Mouse (Mus musculus) retina, embryonic 14.5 days (tissue): ENCODE data around the gene Hcrtr2.
A peak's percentile ranks its signal among the peaks of the same experiment; 100 is the strongest.

Experiments
- DNase-seq: peaks from one replicate; pipeline ENCODE4 v3.0.0-alpha.2; 2015; ENCODE audit warnings: low spot score

The Hcrtr2 gene

DNA sequence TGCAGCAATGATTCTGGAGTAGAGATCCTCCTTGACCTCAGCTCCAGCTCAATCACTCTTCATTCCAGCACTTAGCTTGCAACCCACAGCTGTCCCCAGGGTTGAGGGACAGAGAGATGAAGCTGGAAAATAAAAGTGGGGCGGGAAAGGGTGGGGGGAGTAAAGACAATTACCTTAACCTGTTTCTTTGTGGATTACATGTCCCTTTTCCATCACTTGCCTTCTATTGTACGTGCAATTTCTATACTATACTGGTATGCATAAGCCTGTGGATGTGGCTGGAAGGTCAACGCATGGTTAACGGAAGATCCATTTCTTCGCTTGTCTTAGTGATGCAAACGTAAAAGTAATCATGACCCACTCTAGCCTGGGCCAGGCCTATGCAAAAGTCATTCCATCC, at the start of gene Hcrtr2:
TSS of gene Hcrtr2 (minus strand) at position 101 of the 400 bp plus-strand sequence.
- DNase-seq, result no peak

- DNase-seq, result no peak
Observed at GRCm38 (mm10) chr9:76364874-76365273, 41.2 kb upstream of the Hcrtr2 start.

DNA sequence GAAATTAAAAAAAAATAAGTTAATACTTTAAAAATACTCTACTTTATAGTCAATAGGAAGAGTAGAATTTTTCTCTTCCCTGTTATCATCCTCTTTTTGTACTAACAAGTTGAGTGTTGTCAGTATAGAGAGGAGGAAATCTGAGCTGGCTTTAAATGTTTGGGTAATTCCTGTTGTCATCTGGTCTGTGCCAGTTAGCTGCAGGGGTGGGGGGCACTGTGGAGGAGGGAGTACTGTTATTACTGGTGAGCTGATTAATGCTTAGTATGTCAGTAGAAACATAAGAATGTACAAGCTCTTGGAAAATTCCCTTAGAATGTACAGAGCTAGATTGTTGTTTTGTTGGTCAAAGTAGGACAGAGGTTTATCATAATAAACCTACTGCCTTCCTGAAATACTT, 36.7 kb upstream of the Hcrtr2 start:
- DNase-seq, result no peak

DNA sequence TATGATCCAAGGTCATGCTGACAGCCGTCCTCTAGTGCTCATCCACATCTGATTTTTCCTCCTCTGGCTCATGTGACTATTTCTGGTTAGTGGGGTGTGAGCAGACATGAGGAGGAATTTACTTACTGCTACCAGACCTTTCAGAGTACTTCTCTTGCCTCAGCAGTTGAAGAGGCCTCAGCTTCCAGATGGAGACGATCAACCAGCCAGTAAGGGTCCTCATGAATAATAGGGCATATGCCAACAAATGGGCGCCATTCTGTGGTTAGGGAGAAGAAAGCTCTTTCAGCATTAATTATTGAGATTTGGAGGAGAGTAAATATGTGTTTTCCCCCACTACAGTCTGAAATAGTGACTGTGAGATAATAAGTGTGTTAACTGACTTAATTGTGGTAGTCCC, 28.7 kb upstream of the Hcrtr2 start:
- DNase-seq, result no peak

- no peak for DNase-seq
Observed at GRCm38 (mm10) chr9:76347298-76347697, 23.6 kb upstream of the Hcrtr2 start.

DNA sequence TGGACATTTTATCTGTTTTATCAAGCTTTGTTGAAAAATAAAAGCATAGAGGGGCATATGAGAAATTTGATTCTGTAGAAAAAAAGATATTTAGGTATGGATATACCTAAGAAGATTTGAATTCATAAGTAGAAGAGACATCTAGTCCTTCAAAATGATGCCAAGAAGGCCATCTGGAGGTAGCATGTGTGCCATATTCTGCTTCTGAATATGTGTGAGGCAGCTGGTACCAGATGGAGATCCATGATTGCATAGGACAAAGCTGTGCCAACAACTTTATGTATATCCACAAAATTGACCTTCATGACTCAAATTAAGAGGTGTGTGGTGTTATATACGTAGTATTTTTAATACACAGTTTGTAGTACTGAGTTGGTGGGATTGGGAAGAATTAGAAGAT, 7.4 kb upstream of the Hcrtr2 start:
- no peak for DNase-seq

- DNase-seq, result peak; percentile 62
Observed at GRCm38 (mm10) chr9:76323186-76323701, 412 bp downstream of the Hcrtr2 start.

GRCm38 (mm10) chr9:76322122-76323052, 1.3 kb downstream of the Hcrtr2 start:
- DNase-seq, result peak; percentile 35

DNA sequence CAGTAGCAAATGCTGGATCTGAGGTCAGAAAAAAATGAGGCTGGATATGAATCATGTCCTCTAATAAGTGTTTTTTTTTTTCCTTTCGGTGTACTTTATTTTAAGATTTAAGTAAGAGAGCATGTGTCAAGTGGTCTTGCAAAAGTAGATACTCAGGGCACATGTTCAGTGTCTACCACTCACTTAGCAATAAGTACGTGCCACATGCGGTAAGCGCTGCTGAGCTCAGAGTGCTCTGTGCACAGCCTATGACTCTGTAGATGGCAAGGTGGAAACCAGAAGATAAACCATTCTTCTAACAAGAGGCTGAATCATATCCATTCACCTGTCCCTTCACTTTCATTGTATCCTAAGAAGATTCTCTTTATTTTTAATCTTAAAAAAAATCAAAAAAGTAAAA, 2.1 kb downstream of the Hcrtr2 start:
- DNase-seq, result no peak

- DNase-seq, result no peak
Observed at GRCm38 (mm10) chr9:76320755-76321154, 2.9 kb downstream of the Hcrtr2 start.

DNA sequence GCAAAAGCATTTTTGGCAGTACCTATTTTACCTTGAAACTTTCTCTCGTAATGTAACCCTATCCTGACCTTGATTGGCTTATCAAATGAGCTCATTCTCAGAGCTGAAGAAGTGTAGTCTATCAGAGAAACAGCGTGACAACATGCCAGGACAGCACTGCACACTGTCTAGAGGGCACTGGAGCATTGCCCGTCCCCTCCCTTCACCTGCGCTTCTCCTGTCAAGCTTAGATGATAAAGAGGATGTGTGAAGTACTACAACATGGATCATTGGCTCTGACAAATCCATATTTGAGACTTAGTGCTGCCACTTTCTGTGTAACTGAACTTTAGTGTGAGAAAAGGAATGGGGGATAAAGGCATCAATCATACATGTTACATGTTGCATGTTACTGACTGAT, 5.4 kb downstream of the Hcrtr2 start:
- no peak for DNase-seq

DNA sequence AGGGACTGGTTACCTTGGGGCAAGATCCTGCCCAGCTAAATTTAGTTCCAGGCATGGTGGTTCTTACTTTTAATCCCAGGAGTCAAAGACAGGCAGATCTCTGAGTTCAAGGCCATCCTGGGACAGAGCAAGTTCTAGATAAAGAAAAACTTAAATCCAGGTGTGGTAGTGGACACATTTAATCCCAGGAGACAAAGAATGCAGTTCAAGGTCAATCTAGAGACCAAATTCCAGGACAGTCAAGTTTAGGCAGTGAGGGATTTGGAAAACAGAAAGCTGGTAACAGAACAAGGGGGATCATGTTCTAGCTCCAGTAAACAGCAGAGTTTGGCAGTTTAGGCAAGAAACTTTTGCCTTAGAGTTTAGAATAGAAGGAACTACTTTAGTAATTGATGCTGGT, 8.6 kb downstream of the Hcrtr2 start:
- DNase-seq, result no peak

- no peak for DNase-seq
Observed at GRCm38 (mm10) chr9:76313921-76314320, 9.7 kb downstream of the Hcrtr2 start.

DNA sequence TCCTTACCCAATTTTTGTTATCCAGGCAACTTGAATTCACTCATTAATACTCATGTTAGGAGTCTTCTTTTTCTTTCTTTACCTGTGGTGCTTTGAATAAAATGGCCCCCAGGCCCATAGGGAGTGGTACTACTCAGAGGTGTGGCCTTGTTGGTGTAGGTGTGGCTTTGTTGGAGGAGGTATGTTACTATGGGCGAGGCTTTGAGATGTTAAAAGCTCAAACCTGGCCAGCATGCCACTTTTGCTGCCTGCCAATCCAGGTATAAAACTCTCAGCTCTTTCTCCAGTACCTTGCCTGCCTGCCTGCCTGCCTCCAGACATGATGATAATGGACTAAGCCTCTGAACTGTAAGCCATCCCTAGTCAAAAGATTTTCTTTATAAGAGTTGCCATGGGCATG, 11.4 kb downstream of the Hcrtr2 start:
- DNase-seq, result no peak

DNA sequence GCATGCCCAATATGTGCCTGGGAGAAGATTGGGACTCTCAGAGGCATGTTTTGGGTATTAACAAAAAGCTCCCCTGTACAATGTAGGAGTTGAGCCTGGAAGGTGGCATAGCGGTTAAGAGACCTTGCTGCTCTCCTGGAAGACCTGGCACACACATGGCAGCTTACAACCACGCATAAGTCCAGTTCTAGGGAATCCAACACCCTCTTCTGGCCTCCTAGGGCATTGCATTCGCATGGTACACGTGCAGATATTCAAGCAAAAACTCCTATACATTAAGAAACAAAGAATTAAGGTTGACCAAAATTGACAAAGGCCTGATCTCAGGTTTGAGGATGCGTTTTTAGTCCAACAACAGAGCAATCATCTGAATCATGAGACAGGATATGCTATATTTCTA, 32.3 kb downstream of the Hcrtr2 start:
- DNase-seq, result no peak

GRCm38 (mm10) chr9:76270886-76271285, 52.8 kb downstream of the Hcrtr2 start:
- DNase-seq, result peak; percentile 32

GRCm38 (mm10) chr9:76257731-76258130, 65.9 kb downstream of the Hcrtr2 start:
- DNase-seq, result no peak

DNA sequence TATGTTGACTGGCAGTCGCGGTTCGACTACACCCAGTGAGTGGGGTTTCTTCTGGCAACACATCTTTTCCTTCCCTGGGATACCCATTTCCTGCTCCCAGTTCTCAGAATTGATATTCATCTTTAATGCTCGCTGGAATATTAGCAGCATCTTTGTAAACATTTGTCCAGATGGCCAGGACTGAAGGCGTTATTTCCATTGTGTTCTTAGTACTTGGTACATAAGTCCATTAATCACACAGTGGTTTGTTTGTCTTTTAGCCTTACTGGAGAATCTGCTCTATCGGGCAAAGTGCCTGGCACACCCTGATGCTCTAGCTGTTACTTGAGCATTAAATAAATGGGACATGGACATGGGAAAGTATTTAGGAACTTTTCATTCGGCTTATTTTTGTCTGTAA, 71.1 kb downstream of the Hcrtr2 start:
- DNase-seq, result no peak

DNA sequence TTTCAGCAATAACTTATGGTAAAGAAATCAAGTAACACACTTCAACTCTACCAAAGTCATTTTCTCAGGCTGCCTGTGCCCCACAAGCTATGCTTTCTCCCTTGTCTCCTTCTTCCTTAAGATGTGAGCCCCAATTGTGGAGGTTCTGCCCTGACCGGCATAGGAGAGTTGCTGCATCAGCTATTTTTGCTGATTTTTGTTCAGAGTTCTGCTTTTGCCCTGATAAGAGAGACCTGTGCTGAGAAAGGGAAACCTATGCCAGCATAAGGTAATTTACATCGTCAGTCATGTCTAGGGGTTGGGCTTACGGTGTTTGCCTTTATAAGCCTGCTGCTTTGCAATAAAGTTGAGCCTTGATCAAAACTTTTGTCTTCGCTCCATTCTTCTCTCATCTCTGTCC, 71.5 kb downstream of the Hcrtr2 start:
- DNase-seq, result no peak

DNA sequence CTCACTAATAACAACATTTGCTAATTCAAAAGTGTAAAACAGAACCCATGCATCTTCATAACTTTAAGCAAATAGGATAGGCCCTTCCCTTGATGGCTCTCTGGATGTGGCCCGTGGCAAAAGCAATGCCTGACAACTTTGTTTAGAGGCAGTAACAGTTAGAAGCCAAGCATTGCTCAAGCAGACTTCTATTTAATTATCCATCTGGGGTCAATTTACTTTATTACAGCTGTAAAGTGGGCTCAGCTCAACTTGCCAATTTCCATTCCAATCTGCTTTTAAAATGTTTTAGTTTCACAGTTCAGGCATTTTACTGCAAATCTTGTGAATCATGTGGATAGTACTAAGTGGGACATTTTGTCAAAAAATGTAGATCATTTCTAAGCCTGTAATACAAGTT, 81.3 kb downstream of the Hcrtr2 start:
- no peak for DNase-seq

GRCm38 (mm10) chr9:76237946-76238345, 85.7 kb downstream of the Hcrtr2 start:
- DNase-seq, result no peak

GRCm38 (mm10) chr9:76237243-76237642, 86.4 kb downstream of the Hcrtr2 start:
- no peak for DNase-seq

DNA sequence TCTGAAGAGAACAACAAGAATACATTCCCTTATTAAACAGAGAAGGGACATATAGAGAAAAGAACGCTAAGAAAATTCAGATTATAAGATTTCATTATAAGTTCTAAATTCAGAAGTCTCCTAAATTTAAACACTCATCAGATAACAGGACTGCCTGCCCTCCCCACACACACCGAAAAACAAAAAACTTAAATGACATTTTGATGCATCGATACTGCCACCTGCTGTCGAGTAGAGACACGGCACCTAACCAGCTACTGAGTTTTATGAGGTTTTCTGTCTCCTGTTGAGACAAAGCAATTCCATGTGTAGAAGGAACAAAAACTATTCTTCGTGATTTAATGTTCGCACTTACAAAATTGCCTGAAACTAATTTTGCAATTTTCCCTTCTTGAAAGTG, 87.0 kb downstream of the Hcrtr2 start:
- peak; percentile 86 for DNase-seq
